Mouse (Mus musculus) forebrain, embryonic 10.5 days (tissue): ENCODE measurements at regions not wholly inside any gene's neighbourhood (a gene's known extent, or its start where the extent isn't known, plus 50 kb on each side); places are given as distances from the start of the nearest gene placed in this dataset.

Source experiments
- DNase-seq: peaks from one replicate; pipeline ENCODE4 v3.0.0-alpha.2; 2017; ENCODE audit warnings: low spot score; ENCODE audit errors: extremely low spot score
- H3K27ac ChIP-seq: fragments of 300-500 bp; sonication (generic); 2 replicates; pipeline ENCODE4 v1.5.1; 2016; ENCODE audit warnings: mild to moderate bottlenecking
- H3K27me3 ChIP-seq: fragments of 300-500 bp; sonication (generic); 2 replicates; pipeline ENCODE4 v1.6.1; 2016; ENCODE audit warnings: mild to moderate bottlenecking; ENCODE audit not compliant: poor library complexity, severe bottlenecking
- H3K36me3 ChIP-seq: fragments of 300-500 bp; sonication (generic); replicated peaks from 2 replicates; pipeline ENCODE4 v1.6.1; 2016; ENCODE audit warnings: mild to moderate bottlenecking, moderate library complexity
- H3K4me1 ChIP-seq: fragments of 300-500 bp; sonication (generic); 2 replicates; pipeline ENCODE4 v1.6.1; 2016
- H3K4me3 ChIP-seq: fragments of 300-500 bp; sonication (generic); 2 replicates; pipeline ENCODE4 v1.5.1; 2016; ENCODE audit warnings: mild to moderate bottlenecking, moderate library complexity
- H3K9me3 ChIP-seq: fragments of 300-500 bp; sonication (generic); 2 replicates; pipeline ENCODE4 v1.6.1; 2016; ENCODE audit warnings: mild to moderate bottlenecking, moderate library complexity
- WGBS: fragments of 180-500 bp; shearing (Covaris S2); methylation state at CpG from one replicate; pipeline ENCODE4 v1.1.7; 2016; 5-methylcytosine and 5-hydroxymethylcytosine counted together

- Histone ChIP-seq H3K4me1 (peaks cover 13% of the 10 kb centered on the region), H3K27me3 (peaks cover 49% of the 10 kb centered on the region), H3K9me3 (no peaks in the 10 kb centered on the region), H3K27ac (no peak overlapping the region), H3K4me3 (no peak overlapping the region), H3K36me3 (no peaks in the 10 kb centered on the region)
- 82% methylated on average over 26 of the region's 26 CpGs for WGBS
- DNase-seq: no peak
Observed at GRCm38 (mm10) chr9:61031699-61032447, 237.5 kb downstream of the Uaca start.

DNA sequence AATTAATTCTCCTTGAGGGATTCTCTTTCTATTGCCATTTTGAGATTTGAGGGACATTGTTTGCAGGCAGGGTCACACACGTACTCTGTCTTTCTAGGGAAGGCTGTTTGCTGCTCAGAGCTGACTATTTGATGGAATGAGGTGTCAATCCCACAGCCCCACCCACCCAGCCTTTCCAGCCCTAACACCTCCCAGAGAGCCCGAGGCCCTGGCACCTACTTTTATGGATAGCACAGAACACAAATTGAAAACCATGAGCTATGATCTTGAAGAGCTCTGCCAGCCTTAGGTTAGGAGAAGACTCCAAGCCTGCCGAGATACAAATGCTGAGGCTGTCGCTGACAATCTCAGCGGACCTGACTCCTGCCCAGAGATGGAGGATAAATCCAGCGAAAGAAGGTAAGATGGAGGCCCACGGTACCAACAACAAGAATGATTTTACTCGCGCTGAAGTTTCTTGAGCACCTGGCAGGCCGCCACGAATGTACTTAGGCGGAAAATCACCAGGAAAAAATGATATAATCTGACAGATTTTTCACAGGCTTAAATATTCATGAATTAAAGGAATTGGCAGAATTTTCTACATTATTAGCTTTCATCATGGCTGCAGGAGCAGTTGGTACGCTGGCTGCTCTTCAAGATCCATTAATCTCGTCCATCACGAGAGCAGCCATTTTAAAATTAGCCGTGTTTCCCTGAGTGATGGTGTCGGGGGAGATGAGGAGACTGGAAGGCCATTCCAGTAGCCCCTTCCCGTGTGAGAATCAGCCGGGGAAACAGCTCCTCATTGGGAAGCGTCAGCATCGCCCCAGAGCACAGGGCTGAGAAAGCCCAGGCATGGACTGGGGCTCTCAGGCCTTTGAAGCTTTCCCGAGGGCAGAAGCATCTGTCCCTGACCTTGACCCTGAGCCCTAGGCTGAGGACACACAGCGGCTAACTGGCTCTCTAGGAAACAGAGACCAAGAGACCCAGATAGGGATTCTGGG lies 238.4 kb downstream of the Uaca start:
- peaks cover 17% of the 10 kb centered on the region for H3K4me1 ChIP-seq
- H3K9me3 ChIP-seq: no peaks in the 10 kb centered on the region
- DNase-seq: no peak
- peaks cover 54% of the 10 kb centered on the region for H3K27me3 ChIP-seq
- H3K36me3 ChIP-seq: no peaks in the 10 kb centered on the region
- H3K27ac ChIP-seq: no peak overlapping the region
- no peak overlapping the region for H3K4me3 ChIP-seq
- WGBS: 89% methylated on average over 23 of the region's 23 CpGs

- Histone ChIP-seq H3K4me1 (peaks cover 26% of the 10 kb centered on the region), H3K27me3 (peaks cover 56% of the 10 kb centered on the region), H3K36me3 (no peaks in the 10 kb centered on the region), H3K9me3 (no peaks in the 10 kb centered on the region), H3K4me3 (no peak overlapping the region), H3K27ac (no peak overlapping the region)
- whole genome bisulfite sequencing: 82% methylated on average over 9 of the region's 9 CpGs
- no peak for DNase-seq
Observed at GRCm38 (mm10) chr9:61033593-61033992, 239.3 kb downstream of the Uaca start.

- WGBS: 37% methylated on average over 2 of the region's 2 CpGs
- Histone ChIP-seq H3K9me3 (no peaks in the 10 kb centered on the region), H3K4me3 (no peak overlapping the region), H3K36me3 (no peaks in the 10 kb centered on the region), H3K27me3 (peaks cover 74% of the 10 kb centered on the region), H3K27ac (peak overlapping the region; percentile 35; the same call in 1 of the 2 replicates), H3K4me1 (peaks cover 46% of the 10 kb centered on the region)
- no peak for DNase-seq
Observed at GRCm38 (mm10) chr9:61042063-61042462, 247.7 kb downstream of the Uaca start.

GRCm38 (mm10) chr9:61044983-61045382 lies 250.6 kb downstream of the Uaca start:
- H3K27me3 ChIP-seq: peaks cover 79% of the 10 kb centered on the region
- no peaks in the 10 kb centered on the region for H3K9me3 ChIP-seq
- H3K4me3 ChIP-seq: no peak overlapping the region
- WGBS: 87% methylated on average over 14 of the region's 14 CpGs
- H3K4me1 ChIP-seq: peaks cover 25% of the 10 kb centered on the region
- no peaks in the 10 kb centered on the region for H3K36me3 ChIP-seq
- DNase-seq: no peak
- H3K27ac ChIP-seq: no peak overlapping the region

DNA sequence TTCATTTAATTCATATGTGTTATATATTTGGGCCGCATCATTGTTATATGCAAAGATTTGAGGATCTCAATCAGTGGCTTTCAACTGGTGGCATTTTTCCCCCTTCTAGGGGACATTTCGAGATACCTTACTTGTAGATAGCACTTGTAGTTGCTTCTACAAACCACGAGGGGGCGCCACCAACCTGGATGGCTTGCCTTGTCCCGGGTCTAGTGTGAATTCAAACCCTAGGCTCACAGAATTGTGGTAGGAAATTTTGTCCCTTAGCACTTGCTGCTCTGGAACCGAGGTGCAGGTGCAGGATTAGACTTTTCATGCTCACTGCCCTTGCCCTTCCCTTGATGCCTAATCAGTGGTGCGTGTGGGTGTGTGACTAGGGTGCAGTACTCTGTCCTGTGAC lies 252.2 kb downstream of the Uaca start:
- Histone ChIP-seq H3K36me3 (no peaks in the 10 kb centered on the region), H3K4me3 (no peak overlapping the region), H3K27ac (no peak overlapping the region; the same call in 1 of the 2 replicates), H3K9me3 (peaks cover 5% of the 10 kb centered on the region; the same call in 1 of the 2 replicates), H3K4me1 (peaks cover 20% of the 10 kb centered on the region), H3K27me3 (peaks cover 73% of the 10 kb centered on the region)
- WGBS: 23% methylated on average over 7 of the region's 7 CpGs
- peak; percentile 77 for DNase-seq

DNA sequence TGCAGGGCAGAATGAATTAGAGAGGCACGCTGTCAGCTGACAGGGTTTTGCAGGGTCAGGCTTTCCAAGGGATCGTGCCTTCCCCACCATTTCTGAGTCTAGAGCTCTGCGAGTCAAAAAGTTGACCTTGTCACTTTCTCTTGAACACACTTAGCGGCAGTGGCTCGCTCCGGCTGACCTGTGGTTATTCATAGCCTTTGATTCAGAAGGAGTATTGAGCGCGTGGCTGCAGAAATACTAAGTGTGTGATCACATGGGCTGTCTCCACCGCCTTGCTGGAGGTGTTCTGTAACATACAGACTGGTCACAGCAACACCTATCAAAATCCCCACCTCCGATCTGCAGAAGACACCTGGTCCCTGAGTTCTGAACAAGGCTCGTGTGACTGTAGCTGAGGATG lies 252.9 kb downstream of the Uaca start:
- peaks cover 6% of the 10 kb centered on the region; the same call in 1 of the 2 replicates for H3K9me3 ChIP-seq
- H3K27me3 ChIP-seq: peaks cover 65% of the 10 kb centered on the region
- no peak overlapping the region; the same call in 1 of the 2 replicates for H3K27ac ChIP-seq
- H3K4me3 ChIP-seq: no peak overlapping the region
- H3K4me1 ChIP-seq: peaks cover 12% of the 10 kb centered on the region
- no peaks in the 10 kb centered on the region for H3K36me3 ChIP-seq
- DNase-seq: no peak
- WGBS: 85% methylated on average over 11 of the region's 11 CpGs

DNA sequence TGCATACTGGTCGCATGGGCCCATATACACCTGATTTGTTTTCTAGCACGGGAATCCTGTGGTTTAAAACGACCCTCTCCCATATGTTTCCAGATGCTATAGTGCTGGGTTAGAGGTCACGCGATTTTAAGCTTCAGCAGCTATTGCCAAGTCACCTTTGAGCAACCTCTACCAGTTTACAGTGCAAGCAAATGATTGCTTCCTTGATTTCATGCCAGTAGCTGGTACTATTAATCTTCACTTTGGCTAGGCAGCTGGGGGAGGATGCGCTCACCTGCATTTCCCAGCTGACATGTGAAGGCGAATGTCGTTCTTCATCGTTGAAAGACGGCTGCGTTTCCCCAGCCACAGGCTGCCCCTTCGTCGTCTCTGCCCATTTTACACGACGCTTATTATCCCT lies 254.2 kb downstream of the Uaca start:
- DNase-seq: no peak
- H3K36me3 ChIP-seq: no peaks in the 10 kb centered on the region
- H3K27ac ChIP-seq: no peak overlapping the region
- 89% methylated on average over 15 of the region's 15 CpGs for WGBS
- no peak overlapping the region for H3K4me3 ChIP-seq
- H3K4me1 ChIP-seq: peaks cover 11% of the 10 kb centered on the region
- H3K9me3 ChIP-seq: peaks cover 6% of the 10 kb centered on the region; the same call in 1 of the 2 replicates
- H3K27me3 ChIP-seq: peaks cover 58% of the 10 kb centered on the region

DNA sequence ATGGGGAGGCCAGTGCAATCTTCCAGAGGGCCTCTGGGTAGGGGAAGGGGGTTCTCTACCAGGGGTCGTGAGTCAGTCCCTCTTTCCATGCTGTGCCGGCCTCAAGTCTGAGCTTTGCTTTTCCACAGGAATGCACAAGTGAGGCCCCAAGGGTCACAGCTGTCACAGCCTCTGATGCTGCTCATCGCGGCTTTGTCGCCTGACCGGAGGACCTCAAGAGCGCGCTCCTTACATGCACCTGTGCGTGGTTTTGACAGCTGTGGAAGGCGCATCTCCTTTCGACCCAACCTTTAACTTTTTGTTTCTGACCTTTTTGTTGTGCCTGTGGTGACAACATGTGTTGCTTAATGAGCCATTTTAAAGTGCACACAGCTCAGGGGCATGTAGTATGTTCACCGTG lies 258.3 kb downstream of the Uaca start:
- H3K27me3 ChIP-seq: peaks cover 69% of the 10 kb centered on the region
- H3K4me3 ChIP-seq: no peak overlapping the region
- peaks cover 6% of the 10 kb centered on the region; the same call in 1 of the 2 replicates for H3K9me3 ChIP-seq
- no peaks in the 10 kb centered on the region for H3K36me3 ChIP-seq
- H3K4me1 ChIP-seq: peaks cover 32% of the 10 kb centered on the region
- H3K27ac ChIP-seq: no peak overlapping the region
- DNase-seq: no peak
- WGBS: 86% methylated on average over 12 of the region's 12 CpGs

DNA sequence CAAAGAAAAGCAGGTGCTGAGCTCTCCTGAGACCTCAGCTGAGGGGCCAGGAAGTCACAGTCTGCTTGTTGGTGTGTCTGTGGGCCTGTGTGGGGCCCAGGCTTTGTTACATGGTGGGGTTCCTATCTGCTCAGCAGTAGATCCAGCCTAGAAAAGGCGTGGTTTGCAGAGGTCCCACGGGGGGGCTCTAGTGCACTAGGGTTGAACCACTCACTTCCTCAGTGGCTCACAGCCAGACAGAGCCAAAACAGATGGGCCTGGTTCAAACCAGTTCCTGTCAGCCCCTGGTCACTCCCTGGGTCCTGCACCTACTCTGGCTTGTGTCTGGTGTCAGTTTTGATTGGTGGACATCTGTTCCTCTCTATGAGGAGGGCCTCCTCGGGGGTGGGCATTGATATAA lies 260.1 kb downstream of the Uaca start:
- no peaks in the 10 kb centered on the region for H3K36me3 ChIP-seq
- DNase-seq: no peak
- no peak overlapping the region for H3K4me3 ChIP-seq
- peak overlapping the region; percentile 32 for H3K27ac ChIP-seq
- peaks cover 9% of the 10 kb centered on the region; the same call in 1 of the 2 replicates for H3K9me3 ChIP-seq
- WGBS: 51% methylated on average over 3 of the region's 3 CpGs
- peaks cover 34% of the 10 kb centered on the region for H3K4me1 ChIP-seq
- peaks cover 62% of the 10 kb centered on the region for H3K27me3 ChIP-seq

GRCm38 (mm10) chr9:61055392-61055791 lies 261.1 kb downstream of the Uaca start:
- 0 out of 2 replicates have a peak, but pooled peaks cover 3% of the 10 kb centered on the region for H3K36me3 ChIP-seq
- no peak overlapping the region for H3K4me3 ChIP-seq
- peaks cover 34% of the 10 kb centered on the region for H3K4me1 ChIP-seq
- H3K27me3 ChIP-seq: peaks cover 56% of the 10 kb centered on the region
- DNase-seq: no peak
- no peak overlapping the region for H3K27ac ChIP-seq
- peaks cover 17% of the 10 kb centered on the region; the same call in 1 of the 2 replicates for H3K9me3 ChIP-seq
- 78% methylated on average over 3 of the region's 3 CpGs for WGBS

- no peak for DNase-seq
- H3K36me3 ChIP-seq: 0 out of 2 replicates have a peak, but pooled peaks cover 3% of the 10 kb centered on the region
- 90% methylated on average over 15 of the region's 15 CpGs for WGBS
- no peak overlapping the region for H3K4me3 ChIP-seq
- H3K4me1 ChIP-seq: peaks cover 36% of the 10 kb centered on the region
- peak overlapping the region; percentile 48; the same call in 1 of the 2 replicates for H3K27ac ChIP-seq
- H3K27me3 ChIP-seq: peaks cover 60% of the 10 kb centered on the region
- H3K9me3 ChIP-seq: peaks cover 16% of the 10 kb centered on the region; the same call in 1 of the 2 replicates
Observed at GRCm38 (mm10) chr9:61055928-61056730, 261.8 kb downstream of the Uaca start.
